Comparison of ENCODE assay signal across 23 mouse cellular contexts in the genomic region with DNA sequence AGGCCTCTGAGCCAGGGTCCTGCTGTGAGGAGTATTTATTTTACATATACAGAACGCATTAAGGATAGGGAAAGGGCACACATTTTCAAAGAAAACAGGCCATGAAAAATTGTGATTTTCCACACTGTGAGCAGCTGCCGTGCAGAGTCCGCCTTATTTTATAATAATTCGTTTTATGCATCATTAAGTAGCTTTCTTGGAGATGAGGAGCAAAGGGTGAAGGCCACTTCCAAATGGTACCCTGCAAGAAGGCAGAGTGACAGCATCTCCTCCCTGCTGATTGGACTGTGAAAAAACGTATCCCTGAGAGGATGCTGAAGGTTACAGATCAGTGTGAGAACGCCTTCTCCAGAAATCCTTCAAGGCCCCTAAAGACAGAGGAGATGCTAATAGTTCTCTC.
DNase-seq lines count a peak whose midpoint lies in the region; ATAC-seq and TF ChIP-seq lines count a peak whose summit lies in the region.
"Had no signal": no experiment of that assay in that cellular context is flagged by ENCODE, and none has a peak within 500 bp of the region (broad histone marks: within the 10 kb centered on the region; RNA-seq: fewer than 3 reads in every experiment).

No protein-coding gene starts in this region.

- peak; percentile 35; the same call in 1 of the 2 replicates for ATAC-seq in hindbrain, embryonic 11.5 days (ENCODE audit: low FRiP score)
- ATAC-seq in hindbrain, postnatal 0 days = no peak
- peak; percentile 66 for ATAC-seq in midbrain, embryonic 13.5 days
- ATAC-seq in midbrain, embryonic 15.5 days (replicated peaks) = no peak; the same call in 1 of the 2 replicates
- ATAC-seq: intestine, embryonic 16.5 days had no signal

- no peaks in the 10 kb centered on the region for H3K36me3 ChIP-seq in hindbrain, embryonic 11.5 days (ENCODE audit: control insufficient read depth, insufficient read depth, low read length)
- no peaks in the 10 kb centered on the region for H3K36me3 ChIP-seq in hindbrain, postnatal 0 days (ENCODE audit: insufficient read depth, low read length)
- H3K36me3 ChIP-seq in midbrain, embryonic 13.5 days = no peaks in the 10 kb centered on the region
- H3K36me3 ChIP-seq in midbrain, embryonic 15.5 days (replicated peaks) = no peaks in the 10 kb centered on the region

- 42% methylated on average over 6 of the region's 6 CpGs for WGBS in hindbrain, embryonic 11.5 days
- 30% methylated on average over 6 of the region's 6 CpGs for WGBS in hindbrain, postnatal 0 days
- WGBS in midbrain, embryonic 13.5 days = 29% methylated on average over 6 of the region's 6 CpGs
- 24% methylated on average over 6 of the region's 6 CpGs for WGBS in midbrain, embryonic 15.5 days

- no peak overlapping the region for H3K4me3 ChIP-seq in hindbrain, embryonic 11.5 days (ENCODE audit: low read depth, low read length)
- H3K4me3 ChIP-seq in hindbrain, postnatal 0 days (ENCODE audit: low read length) = no peak overlapping the region
- H3K4me3 ChIP-seq in midbrain, embryonic 13.5 days (replicated peaks) = no peak overlapping the region
- no peak overlapping the region for H3K4me3 ChIP-seq in midbrain, embryonic 15.5 days
- H3K4me3 ChIP-seq: embryonic facial prominence, embryonic 10.5 days; embryonic facial prominence, embryonic 15.5 days; heart, embryonic 10.5 days; heart, embryonic 15.5 days; limb, embryonic 13.5 days; lung, embryonic 15.5 days had no signal

- H3K9ac ChIP-seq in hindbrain, embryonic 11.5 days (ENCODE audit: low read depth, low read length) = no peak overlapping the region
- no peak overlapping the region for H3K9ac ChIP-seq in hindbrain, postnatal 0 days (replicated peaks; ENCODE audit: low read length)
- no peak overlapping the region for H3K9ac ChIP-seq in midbrain, embryonic 13.5 days (replicated peaks)
- H3K9ac ChIP-seq in midbrain, embryonic 15.5 days = no peak overlapping the region
- H3K9ac ChIP-seq: embryonic facial prominence, embryonic 15.5 days; heart, embryonic 15.5 days; limb, embryonic 13.5 days; lung, embryonic 15.5 days had no signal

- H3K27me3 ChIP-seq in hindbrain, embryonic 11.5 days (ENCODE audit: control insufficient read depth, insufficient read depth, low read length) = no peaks in the 10 kb centered on the region
- no peaks in the 10 kb centered on the region for H3K27me3 ChIP-seq in hindbrain, postnatal 0 days (ENCODE audit: insufficient read depth, low read length)
- H3K27me3 ChIP-seq in midbrain, embryonic 13.5 days = peaks cover 29% of the 10 kb centered on the region
- H3K27me3 ChIP-seq in midbrain, embryonic 15.5 days (replicated peaks) = no peaks in the 10 kb centered on the region
- H3K27me3 ChIP-seq: embryonic facial prominence, embryonic 15.5 days; heart, embryonic 15.5 days; lung, embryonic 15.5 days had no signal

- no peak overlapping the region for H3K4me2 ChIP-seq in hindbrain, embryonic 11.5 days (replicated peaks; ENCODE audit: low read depth, low read length)
- no peak overlapping the region for H3K4me2 ChIP-seq in hindbrain, postnatal 0 days (ENCODE audit: low read depth, low read length)
- H3K4me2 ChIP-seq in midbrain, embryonic 13.5 days (replicated peaks) = no peak overlapping the region
- no peak overlapping the region for H3K4me2 ChIP-seq in midbrain, embryonic 15.5 days
- H3K4me2 ChIP-seq: embryonic facial prominence, embryonic 15.5 days; heart, embryonic 15.5 days; limb, embryonic 13.5 days; liver, embryonic 11.5 days; lung, embryonic 15.5 days had no signal

- no peaks in the 10 kb centered on the region for H3K4me1 ChIP-seq in hindbrain, embryonic 11.5 days (replicated peaks; ENCODE audit: control insufficient read depth, insufficient read depth, low read length)
- H3K4me1 ChIP-seq in hindbrain, postnatal 0 days (ENCODE audit: insufficient read depth, low read length) = peaks cover 4% of the 10 kb centered on the region; the same call in 1 of the 2 replicates
- peaks cover 40% of the 10 kb centered on the region for H3K4me1 ChIP-seq in midbrain, embryonic 13.5 days (replicated peaks)
- H3K4me1 ChIP-seq in midbrain, embryonic 15.5 days = peaks cover 30% of the 10 kb centered on the region
- H3K4me1 ChIP-seq: heart, embryonic 10.5 days; heart, embryonic 15.5 days had no signal

- DNase-seq in hindbrain, embryonic 11.5 days (ENCODE audit: low spot score) = no peak
- no peak for DNase-seq in hindbrain, postnatal 0 days (ENCODE audit: low spot score)
- DNase-seq in mesoderm, embryonic 11.5 days (ENCODE audit: low read depth, low spot score) = peak; percentile 22
- no peak for DNase-seq in thymus, postnatal 4 days
- DNase-seq: adrenal gland, postnatal 25 days; B cell, adult 2 months; cerebellum, adult 18-20 months; cerebellum, postnatal 14 days; gastrocnemius, postnatal 10 days; kidney, adult 8-10 months; kidney, postnatal 4 days; lung, postnatal 36 days had no signal

- H3K9me3 ChIP-seq in hindbrain, embryonic 11.5 days (ENCODE audit: control insufficient read depth, low read length) = no peaks in the 10 kb centered on the region
- 0 out of 2 replicates have a peak, but pooled peaks cover 3% of the 10 kb centered on the region for H3K9me3 ChIP-seq in hindbrain, postnatal 0 days (ENCODE audit: low read length)
- no peaks in the 10 kb centered on the region for H3K9me3 ChIP-seq in midbrain, embryonic 13.5 days
- no peaks in the 10 kb centered on the region for H3K9me3 ChIP-seq in midbrain, embryonic 15.5 days
- H3K9me3 ChIP-seq: embryonic facial prominence, embryonic 15.5 days; heart, embryonic 10.5 days; heart, embryonic 15.5 days; limb, embryonic 13.5 days; lung, embryonic 15.5 days had no signal

- no peak overlapping the region for H3K27ac ChIP-seq in hindbrain, embryonic 11.5 days (ENCODE audit: low read depth, low read length)
- no peak overlapping the region for H3K27ac ChIP-seq in hindbrain, postnatal 0 days
- H3K27ac ChIP-seq in midbrain, embryonic 13.5 days = peak overlapping the region; percentile 17; the same call in 1 of the 2 replicates
- H3K27ac ChIP-seq in midbrain, embryonic 15.5 days = no peak overlapping the region
- H3K27ac ChIP-seq: embryonic facial prominence, embryonic 10.5 days; embryonic facial prominence, embryonic 15.5 days; heart, embryonic 10.5 days; heart, embryonic 15.5 days; kidney, postnatal 0 days; limb, embryonic 13.5 days; lung, embryonic 15.5 days had no signal

- TF ChIP-seq CTCF in hindbrain, postnatal 0 days (IDR thresholded peaks at IDR 0.05; ENCODE audit: low read depth) = no peak

Comparison
In these comparisons a context has a peak if more than half of its experiments do, and no peak if none do; other contexts are left out.
1. ATAC-seq: peak in hindbrain, embryonic 11.5 days (single experiment) and midbrain, embryonic 13.5 days (single experiment); none in hindbrain, postnatal 0 days (single experiment) and midbrain, embryonic 15.5 days (single experiment).